Mouse (Mus musculus): ENCODE measurements around the gene Traf3. TPM values are rescaled to one million over a fixed set of nuclear protein-coding genes. Genes with fewer than 3 reads are reported as not detected.

Gene Traf3
- polyA plus RNA-seq, 1 experiment from 2014 or later = 14.0 TPM

GRCm38 (mm10) chr12:111272420-111272819 lies 106.2 kb downstream of the Traf3 start:
- H3K9me3 ChIP-seq (ENCODE audit: control insufficient read depth, low read length) = no peaks in the 10 kb centered on the region
- H3K36me3 ChIP-seq (ENCODE audit: control insufficient read depth, insufficient read depth, low read length) = no peaks in the 10 kb centered on the region
- H3K4me2 ChIP-seq = no peak overlapping the region
- peaks cover 78% of the 10 kb centered on the region for H3K27me3 ChIP-seq (ENCODE audit: control insufficient read depth, insufficient read depth, low read length)
- no peak for ATAC-seq (ENCODE audit: low FRiP score)
- H3K4me3 ChIP-seq (ENCODE audit: low read depth, low read length) = no peak overlapping the region
- H3K27ac ChIP-seq (ENCODE audit: low read depth, low read length) = no peak overlapping the region
- H3K4me1 ChIP-seq (ENCODE audit: control insufficient read depth, insufficient read depth, low read length) = peaks cover 18% of the 10 kb centered on the region
- peak; percentile 98 for DNase-seq (ENCODE audit: low spot score, missing footprints)
- no peak overlapping the region for H3K9ac ChIP-seq (ENCODE audit: low read length)
- 16% methylated on average over 12 of the region's 12 CpGs for WGBS

GRCm38 (mm10) chr12:111274006-111274405 lies 107.8 kb downstream of the Traf3 start:
- no peak overlapping the region for H3K27ac ChIP-seq (ENCODE audit: low read depth, low read length)
- peaks cover 78% of the 10 kb centered on the region for H3K27me3 ChIP-seq (ENCODE audit: control insufficient read depth, insufficient read depth, low read length)
- H3K4me3 ChIP-seq (ENCODE audit: low read depth, low read length) = peak overlapping the region; percentile 32
- ATAC-seq (ENCODE audit: low FRiP score) (peak; percentile 17; the same call in 1 of the 2 replicates), DNase-seq (ENCODE audit: low spot score, missing footprints) (peak; percentile 92)
- no peaks in the 10 kb centered on the region for H3K36me3 ChIP-seq (ENCODE audit: control insufficient read depth, insufficient read depth, low read length)
- H3K9me3 ChIP-seq (ENCODE audit: control insufficient read depth, low read length) = no peaks in the 10 kb centered on the region
- peak overlapping the region; percentile 52 for H3K4me2 ChIP-seq
- WGBS = 4% methylated on average over 28 of the region's 28 CpGs
- H3K4me1 ChIP-seq (ENCODE audit: control insufficient read depth, insufficient read depth, low read length) = peaks cover 18% of the 10 kb centered on the region
- no peak overlapping the region for H3K9ac ChIP-seq (ENCODE audit: low read length)

- H3K27me3 ChIP-seq (ENCODE audit: control insufficient read depth, insufficient read depth, low read length) = peaks cover 76% of the 10 kb centered on the region
- H3K9me3 ChIP-seq (ENCODE audit: control insufficient read depth, low read length) = no peaks in the 10 kb centered on the region
- 4% methylated on average over 74 of the region's 80 CpGs for WGBS
- DNase-seq (ENCODE audit: low spot score, missing footprints) = peak; percentile 90
- H3K4me1 ChIP-seq (ENCODE audit: control insufficient read depth, insufficient read depth, low read length) = peaks cover 18% of the 10 kb centered on the region
- H3K4me3 ChIP-seq (ENCODE audit: low read depth, low read length) = peak overlapping the region; percentile 32
- H3K9ac ChIP-seq (ENCODE audit: low read length) = peak overlapping the region; percentile 24
- no peaks in the 10 kb centered on the region for H3K36me3 ChIP-seq (ENCODE audit: control insufficient read depth, insufficient read depth, low read length)
- no peak overlapping the region for H3K27ac ChIP-seq (ENCODE audit: low read depth, low read length)
- ATAC-seq (ENCODE audit: low FRiP score) = 0 out of 2 replicates have a peak, but pooled peaks have one; percentile 26
- H3K4me2 ChIP-seq = peak overlapping the region; percentile 52
Measured at GRCm38 (mm10) chr12:111274447-111275149, 108.4 kb downstream of the Traf3 start.

GRCm38 (mm10) chr12:111275150-111275841 lies 109.1 kb downstream of the Traf3 start:
- Histone ChIP-seq H3K27ac (ENCODE audit: low read depth, low read length) (no peak overlapping the region), H3K4me2 (peak overlapping the region; percentile 52), H3K4me3 (ENCODE audit: low read depth, low read length) (peak overlapping the region; percentile 32), H3K4me1 (ENCODE audit: control insufficient read depth, insufficient read depth, low read length) (peaks cover 18% of the 10 kb centered on the region), H3K9ac (ENCODE audit: low read length) (peak overlapping the region; percentile 24), H3K9me3 (ENCODE audit: control insufficient read depth, low read length) (no peaks in the 10 kb centered on the region), H3K36me3 (ENCODE audit: control insufficient read depth, insufficient read depth, low read length) (no peaks in the 10 kb centered on the region), H3K27me3 (ENCODE audit: control insufficient read depth, insufficient read depth, low read length) (peaks cover 69% of the 10 kb centered on the region)
- peak; percentile 88 for DNase-seq (ENCODE audit: low spot score, missing footprints)
- no peak for ATAC-seq (ENCODE audit: low FRiP score)
- 1% methylated on average over 58 of the region's 58 CpGs for WGBS

- DNase-seq (ENCODE audit: low spot score, missing footprints) (no peak), ATAC-seq (ENCODE audit: low FRiP score) (no peak)
- Histone ChIP-seq H3K27ac (ENCODE audit: low read depth, low read length) (no peak overlapping the region), H3K27me3 (ENCODE audit: control insufficient read depth, insufficient read depth, low read length) (peaks cover 58% of the 10 kb centered on the region), H3K36me3 (ENCODE audit: control insufficient read depth, insufficient read depth, low read length) (no peaks in the 10 kb centered on the region), H3K4me1 (ENCODE audit: control insufficient read depth, insufficient read depth, low read length) (peaks cover 18% of the 10 kb centered on the region), H3K9me3 (ENCODE audit: control insufficient read depth, low read length) (no peaks in the 10 kb centered on the region), H3K4me2 (no peak overlapping the region), H3K4me3 (ENCODE audit: low read depth, low read length) (no peak overlapping the region), H3K9ac (ENCODE audit: low read length) (no peak overlapping the region)
- 51% methylated on average over 6 of the region's 6 CpGs for WGBS
Measured at GRCm38 (mm10) chr12:111276371-111276770, 110.2 kb downstream of the Traf3 start.

GRCm38 (mm10) chr12:111283573-111283972 lies 117.4 kb downstream of the Traf3 start:
- DNase-seq (ENCODE audit: low spot score, missing footprints) (no peak), ATAC-seq (ENCODE audit: low FRiP score) (no peak)
- Histone ChIP-seq H3K4me2 (no peak overlapping the region), H3K4me1 (ENCODE audit: control insufficient read depth, insufficient read depth, low read length) (peaks cover 3% of the 10 kb centered on the region; the same call in 1 of the 2 replicates), H3K4me3 (ENCODE audit: low read depth, low read length) (no peak overlapping the region), H3K36me3 (ENCODE audit: control insufficient read depth, insufficient read depth, low read length) (no peaks in the 10 kb centered on the region), H3K9ac (ENCODE audit: low read length) (no peak overlapping the region), H3K9me3 (ENCODE audit: control insufficient read depth, low read length) (no peaks in the 10 kb centered on the region), H3K27me3 (ENCODE audit: control insufficient read depth, insufficient read depth, low read length) (no peaks in the 10 kb centered on the region; the same call in 1 of the 2 replicates), H3K27ac (ENCODE audit: low read depth, low read length) (no peak overlapping the region)
- WGBS = 77% methylated on average over 4 of the region's 4 CpGs

- H3K27me3 ChIP-seq (ENCODE audit: control insufficient read depth, insufficient read depth, low read length) = no peaks in the 10 kb centered on the region; the same call in 1 of the 2 replicates
- no peak overlapping the region for H3K4me3 ChIP-seq (ENCODE audit: low read depth, low read length)
- H3K4me1 ChIP-seq (ENCODE audit: control insufficient read depth, insufficient read depth, low read length) = peaks cover 3% of the 10 kb centered on the region; the same call in 1 of the 2 replicates
- H3K9me3 ChIP-seq (ENCODE audit: control insufficient read depth, low read length) = no peaks in the 10 kb centered on the region
- ATAC-seq (ENCODE audit: low FRiP score) (no peak), DNase-seq (ENCODE audit: low spot score, missing footprints) (no peak)
- no peak overlapping the region for H3K9ac ChIP-seq (ENCODE audit: low read length)
- no peaks in the 10 kb centered on the region for H3K36me3 ChIP-seq (ENCODE audit: control insufficient read depth, insufficient read depth, low read length)
- H3K4me2 ChIP-seq = peak overlapping the region; percentile 30
- WGBS = 32% methylated on average over 10 of the region's 10 CpGs
- no peak overlapping the region for H3K27ac ChIP-seq (ENCODE audit: low read depth, low read length)
Measured at GRCm38 (mm10) chr12:111284532-111284931, 118.4 kb downstream of the Traf3 start.

- Histone ChIP-seq H3K27ac (ENCODE audit: low read depth, low read length) (no peak overlapping the region), H3K27me3 (ENCODE audit: control insufficient read depth, insufficient read depth, low read length) (no peaks in the 10 kb centered on the region), H3K4me2 (no peak overlapping the region), H3K9ac (ENCODE audit: low read length) (no peak overlapping the region), H3K9me3 (ENCODE audit: control insufficient read depth, low read length) (no peaks in the 10 kb centered on the region), H3K4me1 (ENCODE audit: control insufficient read depth, insufficient read depth, low read length) (no peaks in the 10 kb centered on the region), H3K36me3 (ENCODE audit: control insufficient read depth, insufficient read depth, low read length) (peaks cover 26% of the 10 kb centered on the region), H3K4me3 (ENCODE audit: low read depth, low read length) (no peak overlapping the region)
- ATAC-seq (ENCODE audit: low FRiP score) (no peak), DNase-seq (ENCODE audit: low spot score, missing footprints) (no peak)
- 94% methylated on average over 12 of the region's 12 CpGs for whole genome bisulfite sequencing
Measured at GRCm38 (mm10) chr12:111293025-111293424, 126.9 kb downstream of the Traf3 start.
